Mouse (Mus musculus): ENCODE results near the gene Gm20594.

Gene Gm20594

DNA sequence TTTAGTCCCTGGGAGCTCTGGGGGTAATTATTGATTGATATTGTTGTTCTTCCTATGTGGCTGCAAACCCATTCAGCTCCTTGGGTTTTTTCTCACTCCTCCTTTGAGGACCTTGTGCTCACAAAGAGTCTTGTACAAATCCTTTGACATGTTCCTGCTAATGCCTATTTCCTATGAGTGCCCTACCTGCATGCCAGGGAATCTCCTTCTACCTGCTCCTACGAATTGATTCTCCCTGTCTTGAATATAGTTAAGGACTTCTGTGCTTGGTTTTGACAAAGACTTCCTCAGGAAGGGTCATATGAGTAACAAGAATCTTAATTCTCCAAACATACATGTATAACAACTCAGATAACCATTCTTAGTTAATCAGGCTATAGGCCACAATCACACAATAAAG is at the start of gene Gm20594:
Gene Gm20594 (plus strand): TSS at position 301 of the 400 bp plus-strand sequence.
- no peak for DNase-seq (ENCODE audit: low spot score in 2 of 2)

DNA sequence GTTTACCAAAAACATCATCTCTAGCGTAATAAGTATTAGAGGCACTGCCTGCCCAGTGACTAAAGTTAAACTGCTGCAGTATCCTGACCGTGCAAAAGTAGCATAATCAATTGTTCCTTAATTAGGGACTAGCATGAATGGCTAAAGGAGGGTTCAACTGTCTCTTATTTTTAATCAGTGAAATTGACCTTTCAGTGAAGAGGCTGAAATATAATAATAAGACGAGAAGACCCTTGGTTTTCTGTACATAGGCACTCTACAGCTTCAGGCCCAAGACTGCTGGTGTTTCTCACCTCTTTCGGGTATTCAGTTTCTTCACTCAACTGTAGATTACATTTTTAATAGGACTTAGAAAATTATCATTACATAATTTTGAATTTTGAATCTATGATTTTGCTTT is 398 bp downstream of the Gm20594 start:
- DNase-seq (ENCODE audit: low spot score in 2 of 2): no peak

DNA sequence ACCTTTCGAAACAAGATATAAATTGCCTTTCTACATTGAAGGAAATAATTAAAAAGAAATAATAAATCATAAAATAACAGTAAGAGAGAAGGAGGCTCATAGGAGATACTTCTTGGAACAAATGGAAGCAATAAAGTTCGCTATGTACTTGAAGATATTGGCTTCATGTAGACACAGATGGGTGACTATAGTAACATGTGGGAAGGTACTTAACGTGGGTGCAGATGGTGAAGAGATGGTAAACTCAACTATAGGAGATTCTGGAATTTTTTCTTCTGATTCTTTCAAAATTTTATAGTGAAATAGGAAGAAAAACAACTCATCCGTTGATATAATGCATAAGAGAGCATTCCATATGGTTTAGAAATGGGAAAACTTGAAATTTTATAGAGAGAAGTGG is 16.1 kb downstream of the Gm20594 start:
- no peak for DNase-seq (ENCODE audit: low spot score in 2 of 2)

DNA sequence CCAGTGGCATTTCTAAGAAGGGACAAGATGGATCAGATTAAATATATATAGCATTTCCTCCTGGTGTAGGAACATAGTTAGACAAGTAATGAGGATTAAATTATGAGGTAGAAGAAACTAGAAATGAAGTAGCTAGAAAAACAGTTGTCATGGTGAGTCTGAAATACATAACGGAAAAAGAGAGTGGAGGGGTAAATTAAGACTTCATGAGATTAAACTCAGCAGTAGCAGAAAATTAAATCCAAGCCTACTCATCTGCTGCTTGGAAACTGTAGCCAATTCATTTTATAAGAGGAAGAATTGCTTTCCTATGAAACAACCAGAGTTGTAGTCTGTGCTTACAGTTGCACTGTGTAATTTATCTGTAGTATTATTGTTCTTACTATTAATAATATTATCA is 29.1 kb downstream of the Gm20594 start:
- DNase-seq (ENCODE audit: low spot score in 2 of 2): no peak

Measured in frontal cortex, postnatal 25 days (tissue).